Mouse (Mus musculus) cerebellum, postnatal 10 days (tissue): Measurements from ENCODE around the gene Rcor2.

ENCODE experiments used
- DNase-seq, 2 experiments: peaks; one replicate each; pipeline ENCODE4 v3.0.0; 2021; ENCODE audit warnings: mixed read lengths in 2 of 2

The Rcor2 gene

GRCm38 (mm10) chr19:7265478-7266191, 1.5 kb upstream of the Rcor2 start:
- peak; percentile 87 to 92 for DNase-seq

GRCm38 (mm10) chr19:7266421-7266831, 699 bp upstream of the Rcor2 start:
- peak; percentile 57 to 72 for DNase-seq

DNA sequence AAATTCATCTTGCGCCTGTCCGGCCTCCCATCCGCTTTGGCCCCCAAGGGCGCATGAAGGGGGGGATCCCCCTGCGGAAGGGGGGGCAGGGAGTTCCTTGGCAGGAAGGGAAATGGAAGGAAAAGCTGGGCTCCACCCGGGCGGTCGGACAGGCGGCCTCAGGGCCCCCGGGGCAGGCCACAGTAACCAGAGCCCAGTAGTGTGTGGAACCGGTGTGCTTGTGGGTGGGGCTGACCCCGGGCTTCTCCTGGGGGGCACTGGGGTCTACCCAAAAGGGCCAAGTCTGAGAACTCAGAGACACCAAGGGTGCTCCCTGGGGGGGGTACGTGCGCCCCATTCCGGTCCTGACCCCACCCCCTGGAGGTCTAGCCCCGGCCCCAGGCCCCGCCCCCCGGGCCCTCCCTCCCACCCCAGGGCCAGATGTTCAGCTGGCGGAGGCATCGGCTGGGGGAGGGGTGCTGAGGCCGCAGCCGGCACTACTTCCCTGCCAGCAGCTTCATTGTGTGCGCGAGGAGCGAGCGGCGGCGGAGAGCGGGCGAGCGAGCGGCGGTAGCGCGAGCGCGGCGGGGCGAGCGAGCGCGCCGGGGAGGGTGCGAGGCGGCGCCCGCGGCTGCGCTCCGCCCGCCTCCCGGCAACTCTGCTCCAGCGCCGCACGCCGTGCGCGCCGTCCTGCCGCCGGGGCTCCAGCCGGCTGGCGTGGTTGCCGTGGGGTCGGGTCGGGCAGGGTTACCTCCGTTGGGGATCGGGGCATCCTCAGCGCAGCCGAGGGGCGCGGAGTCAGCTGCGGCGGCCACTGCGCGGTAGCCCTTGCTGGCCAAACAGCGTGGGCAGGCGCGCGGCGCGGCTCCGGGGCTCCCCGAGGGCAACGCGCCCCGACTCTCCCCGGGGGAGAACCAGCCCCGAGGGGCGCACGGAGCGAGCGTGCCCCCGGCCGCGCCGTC, 926 bp downstream of the Rcor2 start:
- DNase-seq: peak; percentile 92 to 95

- DNase-seq: peak; percentile 95 to 96
These were observed 1.6 kb downstream of the Rcor2 start for GRCm38 (mm10) chr19:7268722-7269090.

GRCm38 (mm10) chr19:7269290-7270044, 2.3 kb downstream of the Rcor2 start:
- DNase-seq: peak; percentile 87 to 94

- DNase-seq: peak; percentile 58
These were observed 6.4 kb downstream of the Rcor2 start for GRCm38 (mm10) chr19:7273486-7273885.

DNA sequence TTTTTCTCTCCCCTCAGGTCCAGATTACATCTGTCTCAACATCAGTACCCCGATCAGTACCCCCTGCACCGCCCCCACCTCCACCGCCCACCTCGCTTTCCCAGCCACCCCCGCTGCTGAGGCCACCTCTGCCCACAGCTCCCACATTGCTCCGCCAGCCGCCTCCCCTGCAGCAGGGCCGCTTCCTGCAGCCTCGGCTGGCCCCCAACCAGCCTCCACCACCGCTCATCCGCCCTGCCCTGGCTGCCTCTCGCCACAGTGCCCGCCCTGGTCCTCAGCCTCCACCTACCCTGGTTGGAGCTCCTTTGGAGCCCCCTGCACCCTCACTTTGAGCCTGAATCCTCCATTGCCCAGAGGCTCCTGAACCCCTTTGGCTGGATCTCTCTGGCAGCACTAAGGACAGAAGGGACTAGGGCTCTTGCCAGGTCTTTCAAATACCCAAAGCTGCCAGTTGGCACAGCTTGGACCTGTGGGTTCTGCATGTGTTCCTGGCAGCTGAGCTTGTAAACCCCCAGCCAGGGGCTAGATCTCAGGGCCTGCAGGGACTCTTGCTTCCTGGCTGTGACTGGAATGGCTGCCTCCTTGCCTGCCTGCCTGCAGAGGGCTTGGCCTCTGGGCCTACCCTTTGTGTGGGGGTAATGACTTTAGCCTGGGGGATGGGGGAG, 7.3 kb downstream of the Rcor2 start:
- DNase-seq: peak; percentile 94 to 95

DNA sequence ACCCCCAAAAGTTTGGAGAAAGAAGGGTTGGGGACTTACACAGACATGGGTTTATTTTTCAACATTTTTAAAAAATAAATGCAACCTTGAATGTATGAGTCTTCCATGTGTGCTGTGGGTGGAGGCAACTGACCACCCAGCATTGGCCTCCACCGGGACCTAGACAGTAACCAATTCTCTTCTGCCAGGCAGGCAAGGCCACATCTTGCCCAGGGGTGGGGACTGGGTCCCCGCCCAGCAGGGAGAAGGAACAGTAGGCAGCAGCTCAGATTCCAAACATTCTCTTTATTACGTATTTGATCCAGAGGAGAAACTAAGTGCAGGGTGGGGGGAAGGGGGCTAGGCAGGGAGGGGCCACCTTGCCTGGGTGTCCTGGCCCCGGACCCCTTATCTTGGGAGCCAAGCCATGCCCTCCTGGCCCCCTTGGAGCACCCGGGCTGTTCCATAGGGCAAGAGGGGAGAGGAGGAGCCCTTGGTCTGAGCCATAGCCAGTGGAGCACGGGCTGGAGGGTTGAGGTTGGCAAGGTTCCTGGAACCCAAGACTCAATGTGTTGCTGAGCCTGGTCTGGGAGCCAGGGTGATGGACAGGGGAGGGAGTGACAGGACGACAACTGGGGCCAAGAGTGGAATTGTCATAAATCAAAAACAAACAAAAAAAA, 8.1 kb downstream of the Rcor2 start:
- DNase-seq: peak; percentile 88 to 91

- peak; percentile 72 to 77 for DNase-seq
These were observed 9.0 kb downstream of the Rcor2 start for GRCm38 (mm10) chr19:7276053-7276659.

- peak; percentile 62 to 66 for DNase-seq
These were observed 9.7 kb downstream of the Rcor2 start for GRCm38 (mm10) chr19:7276796-7277195.

GRCm38 (mm10) chr19:7278200-7278906, 11.2 kb downstream of the Rcor2 start:
- DNase-seq: peak; percentile 48 to 54

GRCm38 (mm10) chr19:7279114-7279513, 12.0 kb downstream of the Rcor2 start:
- peak; percentile 78 to 86 for DNase-seq

GRCm38 (mm10) chr19:7280557-7281330, 13.6 kb downstream of the Rcor2 start:
- DNase-seq: no peak

GRCm38 (mm10) chr19:7286563-7287315, 19.6 kb downstream of the Rcor2 start:
- DNase-seq: no peak

DNA sequence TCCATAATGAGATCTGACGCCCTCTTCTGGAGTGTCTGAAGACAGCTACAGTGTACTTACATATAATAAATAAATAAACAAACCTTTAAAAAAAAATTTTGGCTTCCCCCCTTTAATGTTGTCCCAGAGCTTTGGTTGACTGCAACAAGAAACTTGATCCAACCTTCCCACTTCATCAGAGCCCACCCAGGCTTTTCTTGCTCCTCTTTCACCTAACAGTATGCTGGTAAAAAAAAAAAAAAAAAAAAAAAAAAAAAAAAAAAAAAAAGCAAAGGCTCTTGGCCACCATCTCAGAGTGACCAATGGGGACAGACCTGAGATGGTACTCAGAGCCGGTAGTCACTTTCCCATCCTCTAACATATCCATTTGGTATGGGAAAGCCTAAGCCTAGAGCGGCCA, 21.2 kb downstream of the Rcor2 start:
- no peak for DNase-seq

DNA sequence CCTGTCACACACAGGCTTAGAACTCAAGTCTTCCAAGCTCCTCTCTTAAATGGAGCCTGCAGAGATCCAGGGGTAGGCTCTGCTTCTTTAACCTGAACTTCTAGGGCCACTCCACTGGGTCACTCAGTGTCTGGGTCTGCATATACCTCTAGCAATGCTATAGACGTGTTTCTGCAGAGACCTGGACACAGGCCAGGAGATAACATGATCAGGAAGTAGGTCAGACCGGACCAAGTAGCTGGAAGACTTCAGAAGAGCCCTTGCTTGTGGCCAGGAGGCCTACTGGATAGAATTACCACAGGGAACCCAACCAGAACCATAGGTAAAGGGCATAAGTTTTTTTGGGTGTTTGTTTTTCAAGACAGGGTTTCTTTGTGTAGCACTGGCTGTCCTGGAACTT, 22.6 kb downstream of the Rcor2 start:
- DNase-seq: no peak

DNA sequence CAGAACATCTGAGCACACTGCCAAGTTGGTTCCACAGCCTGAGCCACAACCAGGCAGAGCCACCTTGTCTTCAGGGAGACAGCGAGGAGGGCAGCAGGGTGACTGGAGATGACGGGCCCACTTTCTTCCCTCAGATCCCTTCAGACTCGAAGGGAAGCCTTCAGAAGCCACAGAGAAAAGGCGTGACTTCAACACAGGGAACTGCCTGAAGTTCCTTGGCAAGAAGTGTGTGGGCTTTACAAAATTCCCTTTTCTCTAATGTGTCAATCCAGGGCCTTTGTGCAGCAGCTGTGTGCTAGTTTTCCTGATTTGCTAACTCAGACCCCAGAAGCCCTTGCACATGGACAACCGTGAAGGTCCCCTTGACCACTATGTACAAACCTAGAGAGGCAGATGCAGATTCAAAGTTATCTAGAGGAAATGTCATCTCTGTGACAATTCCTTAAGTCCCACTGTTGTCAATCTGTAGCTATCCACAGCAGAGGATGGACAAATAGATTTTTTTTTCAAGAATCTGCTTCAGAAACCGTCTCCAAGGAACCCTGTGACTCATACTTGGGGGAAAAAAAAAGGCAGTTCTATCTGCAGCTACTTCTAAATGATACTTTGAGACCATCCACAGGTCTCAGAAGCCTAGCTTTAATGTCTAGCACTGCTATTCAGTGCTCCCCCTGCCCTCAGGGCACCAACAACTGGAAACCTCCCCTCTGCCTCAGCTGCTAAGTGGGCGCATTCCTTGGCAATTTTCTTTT, 25.0 kb downstream of the Rcor2 start:
- DNase-seq: no peak

DNA sequence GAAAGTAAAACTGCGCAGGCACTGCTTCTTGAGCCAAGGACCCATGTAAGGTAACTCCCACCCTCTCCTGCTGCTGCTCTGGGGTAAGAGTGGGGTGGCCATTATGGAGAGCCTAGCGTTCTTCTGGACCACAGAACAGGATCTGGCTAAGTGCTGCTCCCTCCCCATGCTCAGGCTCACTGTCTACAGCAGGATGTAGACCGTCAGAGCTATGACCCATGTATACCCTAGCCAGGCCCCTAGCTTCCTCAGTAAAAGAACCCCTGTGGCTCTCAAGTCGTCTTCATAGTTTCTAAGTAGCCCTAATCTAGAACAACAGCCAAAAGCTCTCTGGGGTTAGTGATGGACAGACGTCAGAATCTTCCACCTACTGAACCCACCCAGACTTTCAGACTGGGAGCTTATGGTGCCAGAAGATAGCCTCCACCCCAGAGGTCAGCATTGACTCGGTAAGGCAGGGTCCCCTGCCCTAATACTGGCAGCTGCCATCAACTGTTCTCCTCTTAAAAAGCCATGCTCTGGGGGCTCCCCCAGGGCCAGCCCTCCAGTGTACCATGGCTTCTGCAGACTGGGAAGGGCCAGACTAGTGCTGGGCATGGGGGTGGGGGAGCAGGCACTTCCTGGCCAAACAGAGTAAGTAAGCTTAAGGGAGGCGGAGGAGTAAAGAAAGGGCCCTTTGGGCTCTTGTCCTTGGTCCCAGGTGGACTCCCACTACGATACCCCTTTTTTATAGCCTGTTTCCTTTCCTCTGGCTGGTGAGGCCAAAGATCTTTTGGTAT, 27.2 kb downstream of the Rcor2 start:
- no peak for DNase-seq
